Mouse (Mus musculus): ENCODE results near the gene Shb. TPM values are rescaled to one million over a fixed set of nuclear protein-coding genes. Genes with fewer than 3 reads are reported as not detected.

Shb gene
- total RNA-seq, 2 experiments from 2014 or later, result 11.0 to 11.6 TPM

DNA sequence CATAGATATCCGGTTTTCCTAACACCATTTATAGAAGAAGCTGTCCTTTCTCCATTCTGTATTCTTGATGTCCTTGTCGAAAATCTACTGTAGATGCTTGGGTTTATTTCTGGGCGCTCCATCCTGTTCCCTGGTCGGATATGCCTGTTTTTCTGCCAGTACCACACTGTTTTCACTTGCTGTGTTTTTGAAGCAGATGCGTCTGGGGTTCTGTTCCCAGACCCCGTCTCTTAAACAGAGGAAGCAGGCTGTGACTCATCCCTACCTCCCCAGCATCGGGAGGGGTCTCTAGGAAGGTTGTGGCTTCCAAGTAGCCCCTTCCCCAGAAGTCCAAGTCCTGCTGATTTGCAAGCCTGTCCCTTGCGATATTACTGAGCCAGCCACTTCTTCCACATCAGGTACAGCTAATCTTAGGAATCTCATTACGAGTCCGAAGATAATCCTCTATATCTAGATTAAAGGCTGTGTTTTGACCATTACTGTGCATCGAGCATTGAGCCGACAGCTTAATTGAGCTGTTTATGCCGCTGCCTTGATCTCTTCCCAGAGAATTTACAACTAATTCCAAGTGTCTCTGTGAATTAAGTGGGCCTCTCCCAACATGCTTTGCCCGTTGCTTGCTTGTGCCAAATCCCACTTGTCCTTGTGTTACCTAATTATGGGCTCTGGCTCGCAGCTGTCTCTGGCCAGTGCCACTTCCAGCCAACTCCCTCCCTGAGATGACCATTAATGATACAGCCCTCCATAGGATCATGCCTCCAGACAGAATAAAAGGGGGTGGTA, 8.1 kb upstream of the Shb start:
- intact Hi-C loops (cut with DNase I), result no loop called here
- no peak overlapping the region for H3K4me3 ChIP-seq
- DNase-seq (ENCODE audit: extremely low spot score in 1 of 2, low spot score in 2 of 2), result no peak
- no peak overlapping the region for H3K27ac ChIP-seq
- no peak for TF ChIP-seq CTCF (IDR thresholded peaks at IDR 0.05)

GRCm38 (mm10) chr4:45539187-45539586, 6.9 kb upstream of the Shb start:
- H3K4me3 ChIP-seq, result no peak overlapping the region
- DNase-seq (ENCODE audit: extremely low spot score in 1 of 2, low spot score in 2 of 2), result no peak
- intact Hi-C loops (cut with DNase I), result no loop called here
- no peak for TF ChIP-seq CTCF (IDR thresholded peaks at IDR 0.05)
- no peak overlapping the region for H3K27ac ChIP-seq

DNA sequence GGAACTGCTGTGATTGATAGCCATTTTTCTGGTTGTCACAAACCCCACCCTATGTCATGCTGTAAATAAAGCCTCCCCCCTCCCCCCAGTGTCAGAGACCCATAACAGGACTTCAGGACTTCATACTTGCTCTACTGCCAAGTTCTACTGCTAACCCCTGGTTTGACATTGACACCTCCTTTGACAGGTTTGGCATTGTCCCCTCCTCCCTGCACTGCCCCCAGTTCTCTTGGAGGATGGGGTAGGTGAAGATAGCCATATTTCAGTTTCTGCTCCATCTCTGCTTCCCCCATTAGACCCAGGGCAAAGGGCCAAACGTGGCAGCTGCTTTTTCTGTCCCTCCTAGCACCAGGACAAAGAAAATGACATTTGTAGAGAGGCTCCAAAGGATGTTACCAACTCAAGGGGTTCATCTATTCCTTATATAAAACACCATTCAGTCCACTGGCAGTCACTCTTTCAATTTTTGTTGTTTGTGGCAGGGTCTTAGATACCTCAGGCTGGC, 1.2 kb upstream of the Shb start:
- Histone ChIP-seq H3K4me3 (no peak overlapping the region), H3K27ac (no peak overlapping the region)
- intact Hi-C loops (cut with DNase I), result loop anchor here (5.0 kb wide), 2 partner anchors 239 to 516 kb away; partner anchors contain the start of gene Polr1e
- TF ChIP-seq CTCF (IDR thresholded peaks at IDR 0.05), result no peak
- no peak for DNase-seq (ENCODE audit: extremely low spot score in 1 of 2, low spot score in 2 of 2)

GRCm38 (mm10) chr4:45530662-45531542, 1.4 kb downstream of the Shb start:
- peak; percentile 29 for TF ChIP-seq CTCF (IDR thresholded peaks at IDR 0.05)
- Histone ChIP-seq H3K4me3 (peak overlapping the region; percentile 72), H3K27ac (peak overlapping the region; percentile 89)
- peak; percentile 86 to 87 for DNase-seq (ENCODE audit: extremely low spot score in 1 of 2, low spot score in 2 of 2)
- intact Hi-C loops (cut with DNase I), result loop anchor here (5.0 kb wide), 2 partner anchors 241 to 514 kb away; partner anchors contain the start of gene Polr1e

DNA sequence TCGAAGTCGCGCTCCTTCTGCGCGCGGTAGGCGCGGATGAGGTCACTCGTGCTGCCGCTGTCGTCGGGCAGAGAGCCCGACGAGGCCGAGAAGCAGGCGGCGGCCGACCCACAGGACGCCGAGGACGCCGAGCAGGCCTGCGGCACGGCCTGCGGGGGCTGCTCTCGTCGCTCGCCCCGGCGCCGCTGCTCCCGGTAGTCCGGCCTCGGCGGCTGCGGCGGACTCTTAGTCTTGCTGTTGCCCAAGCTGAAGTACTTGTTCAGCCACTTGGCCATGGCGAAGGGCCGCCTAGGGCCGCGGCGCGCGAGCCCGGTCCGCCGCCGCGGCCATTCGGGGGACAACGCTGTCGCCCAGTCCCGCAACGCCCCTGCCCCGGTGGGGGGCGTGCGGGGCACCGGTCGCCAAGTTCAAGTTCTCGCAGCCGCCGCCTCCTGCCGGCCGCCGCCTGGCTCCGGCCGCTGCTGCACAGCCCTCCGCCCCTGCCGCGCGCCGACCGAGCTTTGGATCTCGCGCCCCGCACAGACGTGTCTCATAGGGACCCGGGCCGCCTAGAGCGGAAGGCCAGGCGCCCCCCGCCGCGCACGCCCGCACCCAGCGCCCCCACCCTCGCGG, 2.2 kb downstream of the Shb start:
- Histone ChIP-seq H3K27ac (peak overlapping the region; percentile 2; the same call in 1 of the 2 replicates), H3K4me3 (peak overlapping the region; percentile 72)
- no peak for TF ChIP-seq CTCF (IDR thresholded peaks at IDR 0.05)
- peak; percentile 24 to 29 for DNase-seq (ENCODE audit: extremely low spot score in 1 of 2, low spot score in 2 of 2)
- intact Hi-C loops (cut with DNase I), result loop anchor here (2.0 to 5.0 kb wide), 4 partner anchors 53 to 513 kb away; partner anchors contain the start of gene Polr1e

DNA sequence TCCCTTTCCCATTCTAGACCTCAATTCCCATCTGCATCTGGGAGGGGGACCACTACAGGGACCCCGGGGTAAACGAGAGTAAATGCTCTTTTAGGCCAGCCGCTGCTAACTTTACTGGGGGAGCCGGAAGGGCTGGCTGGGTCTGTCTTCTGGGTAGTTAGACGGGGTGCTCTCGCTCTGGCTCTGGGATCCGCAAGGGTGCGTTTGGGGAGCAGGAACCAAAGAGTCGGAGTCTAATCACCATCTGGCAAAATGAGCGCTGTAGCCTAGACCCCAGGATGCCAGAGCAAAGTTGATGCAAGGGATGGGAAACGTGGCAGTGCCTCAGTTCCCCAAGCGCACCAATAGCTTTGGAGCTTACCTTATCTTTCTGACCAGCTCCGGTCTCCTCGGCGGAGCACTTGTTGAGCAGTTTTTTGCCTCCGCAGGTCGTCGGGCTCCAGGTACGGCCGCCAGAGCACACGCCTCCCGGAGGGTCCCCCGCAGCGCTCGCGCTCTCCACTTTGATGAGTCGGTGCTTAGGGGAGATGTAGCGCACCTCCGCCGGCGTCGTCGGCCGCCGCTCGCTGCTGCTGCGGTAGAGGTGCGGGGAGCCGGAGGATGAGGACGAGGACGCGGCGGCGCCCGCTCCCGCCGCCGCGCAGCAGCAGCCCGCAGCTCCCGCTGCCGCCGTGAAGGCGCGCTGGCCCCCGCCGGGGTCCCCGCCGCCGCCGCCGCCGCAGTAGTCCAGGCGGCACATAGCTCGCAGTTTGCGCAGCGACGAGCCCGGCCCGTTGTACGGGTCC, 2.9 kb downstream of the Shb start:
- intact Hi-C loops (cut with DNase I), result loop anchor here (2.0 to 5.0 kb wide), 2 partner anchors 52 to 111 kb away; no protein-coding TSS in a partner anchor

DNA sequence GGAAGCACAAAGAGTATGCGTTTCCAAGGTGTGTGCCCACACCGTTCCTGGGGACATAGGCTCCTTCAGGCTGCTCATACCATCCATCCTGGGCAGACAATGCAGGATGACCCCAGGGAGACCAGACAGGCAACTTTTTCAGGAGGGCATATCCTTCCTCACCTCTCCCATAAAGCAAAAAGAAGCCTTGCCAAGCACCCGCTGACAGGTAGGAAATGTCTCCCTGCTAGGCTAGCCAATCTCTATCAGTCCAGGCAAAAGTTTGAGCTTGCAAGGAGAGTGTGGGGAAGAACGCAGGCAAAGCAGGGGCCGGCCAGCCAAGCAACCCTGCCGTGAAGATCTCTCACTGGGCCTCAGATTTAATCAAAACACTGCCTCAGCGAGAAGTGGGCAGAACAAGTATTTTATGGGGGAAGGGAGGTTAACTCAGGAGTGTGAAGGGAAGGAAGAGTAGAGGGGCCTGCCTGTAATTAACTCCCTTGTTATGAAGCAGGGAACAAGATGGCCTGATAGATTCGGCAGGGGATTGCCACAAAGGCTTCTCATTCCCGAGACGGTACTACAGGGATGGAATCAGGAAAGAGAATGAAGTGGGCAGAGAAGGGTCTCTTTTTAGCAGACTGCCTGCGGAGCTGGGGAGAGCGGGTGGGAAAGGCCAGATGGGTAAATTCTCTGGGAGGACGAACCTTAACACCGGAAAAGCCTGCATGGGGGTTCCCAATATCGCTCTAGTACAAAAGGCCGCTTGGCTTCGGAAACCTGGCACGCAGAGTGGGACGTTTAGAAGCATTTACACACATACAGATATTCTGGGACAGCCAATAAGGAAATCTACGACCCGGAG, 3.7 kb downstream of the Shb start:
- Histone ChIP-seq H3K4me3 (peak overlapping the region; percentile 72), H3K27ac (peak overlapping the region; percentile 16; the same call in 1 of the 2 replicates)
- TF ChIP-seq CTCF (IDR thresholded peaks at IDR 0.05), result no peak
- DNase-seq (ENCODE audit: extremely low spot score in 1 of 2, low spot score in 2 of 2), result no peak
- intact Hi-C loops (cut with DNase I), result loop anchor here (2.0 to 5.0 kb wide), 2 partner anchors 51 to 110 kb away; no protein-coding TSS in a partner anchor

More for the DNA sequence above, 2.9 kb downstream of the Shb start:
- H3K4me3 ChIP-seq, result peak overlapping the region; percentile 72
- no peak for TF ChIP-seq CTCF (IDR thresholded peaks at IDR 0.05)
- no peak for DNase-seq (ENCODE audit: extremely low spot score in 1 of 2, low spot score in 2 of 2)
- peak overlapping the region; percentile 16 for H3K27ac ChIP-seq

- H3K27ac ChIP-seq, result no peak overlapping the region
- intact Hi-C loops (cut with DNase I), result loop anchor here (2.0 to 5.0 kb wide), 2 partner anchors 50 to 109 kb away; no protein-coding TSS in a partner anchor
- peak; percentile 32 for TF ChIP-seq CTCF (IDR thresholded peaks at IDR 0.05)
These were observed 4.5 kb downstream of the Shb start for GRCm38 (mm10) chr4:45527562-45528354.

More at GRCm38 (mm10) chr4:45527562-45528354, 4.5 kb downstream of the Shb start:
- peak overlapping the region; percentile 72 for H3K4me3 ChIP-seq
- no peak for DNase-seq (ENCODE audit: extremely low spot score in 1 of 2, low spot score in 2 of 2)

All from left cerebral cortex, adult 2 months (tissue).